Mouse (Mus musculus) forebrain, embryonic 13.5 days (tissue): ENCODE measurements around the gene Bcl11b. TPM values are rescaled to one million over a fixed set of nuclear protein-coding genes. Genes with fewer than 3 reads are reported as not detected.

ENCODE experiments used
- ATAC-seq: fragments of 200-750 bp; cut with Nextera tagmentation; 2 replicates; pipeline ENCODE4 v1.8.0; 2017
- H3K27ac ChIP-seq: fragments of 300-500 bp; sonication (generic); 2 replicates; pipeline ENCODE4 v1.5.1; 2015; ENCODE audit warnings: inconsistent platforms, mild to moderate bottlenecking, moderate library complexity
- H3K27me3 ChIP-seq: fragments of 300-500 bp; sonication (generic); 2 replicates; pipeline ENCODE4 v1.6.1; 2015; ENCODE audit warnings: mild to moderate bottlenecking, inconsistent platforms
- H3K36me3 ChIP-seq: fragments of 300-500 bp; sonication (generic); 2 replicates; pipeline ENCODE4 v1.6.1; 2015; ENCODE audit warnings: mild to moderate bottlenecking, inconsistent platforms; ENCODE audit not compliant: poor library complexity, severe bottlenecking
- H3K4me1 ChIP-seq: fragments of 300-500 bp; sonication (generic); 2 replicates; pipeline ENCODE4 v1.6.1; 2015; ENCODE audit warnings: inconsistent platforms
- H3K4me2 ChIP-seq: fragments of 300-500 bp; sonication (generic); 2 replicates; pipeline ENCODE4 v1.6.1; 2015; ENCODE audit warnings: inconsistent platforms, mild to moderate bottlenecking, moderate library complexity
- H3K4me3 ChIP-seq: fragments of 300-500 bp; sonication (generic); 2 replicates; pipeline ENCODE4 v1.5.1; 2015; ENCODE audit warnings: mild to moderate bottlenecking, inconsistent platforms
- H3K9ac ChIP-seq: fragments of 300-500 bp; sonication (generic); 2 replicates; pipeline ENCODE4 v1.6.1; 2015; ENCODE audit warnings: mild to moderate bottlenecking, inconsistent platforms
- H3K9me3 ChIP-seq: fragments of 300-500 bp; sonication (generic); replicated peaks from 2 replicates; pipeline ENCODE4 v1.6.1; 2016; ENCODE audit warnings: inconsistent platforms
- WGBS: fragments of 180-500 bp; shearing (Covaris S2); methylation state at CpG from one replicate; pipeline ENCODE4 v1.1.7; 2015; 5-methylcytosine and 5-hydroxymethylcytosine counted together
- polyA plus RNA-seq: library from polyadenylated mRNA; unstranded; fragments of >200 nt; fragmentation: Nextera tagmentation; extraction: Ambion mirVana; gene quantifications from 2 replicates; pipeline ENCODE4 v1.2.1, GENCODE M21; 2015

Bcl11b gene
- polyA plus RNA-seq, 1 experiment from 2014 or later = 61.1 TPM

DNA sequence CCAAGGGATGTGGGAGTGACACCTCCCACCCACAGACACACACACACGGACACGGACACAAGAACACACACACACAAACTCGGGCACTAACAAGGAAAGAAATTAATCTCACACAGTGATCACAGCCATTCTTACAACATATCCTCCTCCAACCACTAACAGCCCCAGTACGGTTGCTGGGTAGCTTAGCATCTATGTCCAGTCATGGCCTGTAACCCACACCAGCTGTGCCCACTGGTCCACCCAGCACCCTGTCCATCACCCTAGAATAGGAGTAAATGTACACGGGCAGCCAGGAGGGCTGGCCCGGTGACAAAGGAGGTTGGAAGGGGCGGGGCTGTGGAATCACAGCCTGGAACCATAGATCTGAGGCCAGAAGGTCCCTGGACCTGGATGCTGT, 74.5 kb downstream of the Bcl11b start:
- WGBS = 50% methylated on average over 7 of the region's 7 CpGs
- H3K36me3 ChIP-seq = no peaks in the 10 kb centered on the region
- peak overlapping the region; percentile 3; the same call in 1 of the 2 replicates for H3K4me3 ChIP-seq
- H3K27ac ChIP-seq = peak overlapping the region; percentile 93
- peak overlapping the region; percentile 41; the same call in 1 of the 2 replicates for H3K9ac ChIP-seq
- H3K9me3 ChIP-seq = no peaks in the 10 kb centered on the region
- ATAC-seq = peak; percentile 3; the same call in 1 of the 2 replicates
- H3K4me2 ChIP-seq = peak overlapping the region; percentile 57
- no peaks in the 10 kb centered on the region for H3K27me3 ChIP-seq
- H3K4me1 ChIP-seq = peaks cover 99% of the 10 kb centered on the region

- ATAC-seq = peak; percentile 71
- Histone ChIP-seq H3K9me3 (no peaks in the 10 kb centered on the region), H3K9ac (0 out of 2 replicates have a peak overlapping the region, but pooled peaks have one; percentile 41), H3K27me3 (no peaks in the 10 kb centered on the region), H3K36me3 (no peaks in the 10 kb centered on the region), H3K4me2 (peak overlapping the region; percentile 57), H3K4me1 (peaks cover 98% of the 10 kb centered on the region), H3K27ac (peak overlapping the region; percentile 93), H3K4me3 (peak overlapping the region; percentile 18)
- WGBS = 25% methylated on average over 15 of the region's 15 CpGs
These were observed 74.9 kb downstream of the Bcl11b start for GRCm38 (mm10) chr12:107928464-107928901.

DNA sequence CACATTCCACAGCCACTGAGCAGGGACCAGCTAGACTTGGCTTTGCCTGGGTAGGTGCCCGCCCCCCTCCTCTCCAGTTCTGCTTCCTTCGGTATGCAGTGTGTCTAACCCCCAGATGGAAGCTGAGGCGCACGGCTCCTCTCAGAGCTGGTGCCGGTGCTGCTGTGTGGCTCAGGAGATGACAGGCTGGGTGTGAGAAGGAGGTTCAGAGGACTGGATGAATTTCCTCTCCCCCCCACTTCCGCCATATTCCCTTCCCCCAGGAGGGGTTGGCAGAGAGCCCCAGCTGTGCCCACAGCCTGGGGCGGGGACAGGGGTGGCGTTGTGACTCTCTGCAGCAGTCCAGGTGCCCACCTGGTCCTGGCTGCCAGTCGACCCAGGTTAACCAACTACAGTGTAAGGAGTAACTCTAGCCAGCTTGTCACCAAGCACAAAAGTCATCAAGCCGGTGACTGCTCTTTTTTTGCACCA, 75.4 kb downstream of the Bcl11b start:
- H3K4me3 ChIP-seq = peak overlapping the region; percentile 18
- peak overlapping the region; percentile 93 for H3K27ac ChIP-seq
- peak; percentile 79 for ATAC-seq
- 31% methylated on average over 10 of the region's 10 CpGs for WGBS
- H3K4me1 ChIP-seq = peaks cover 98% of the 10 kb centered on the region
- H3K9ac ChIP-seq = peak overlapping the region; percentile 38
- no peaks in the 10 kb centered on the region for H3K27me3 ChIP-seq
- no peaks in the 10 kb centered on the region for H3K9me3 ChIP-seq
- peak overlapping the region; percentile 57 for H3K4me2 ChIP-seq
- H3K36me3 ChIP-seq = no peaks in the 10 kb centered on the region

- 92% methylated on average over 22 of the region's 22 CpGs for WGBS
- H3K4me3 ChIP-seq = no peak overlapping the region
These were observed 77.1 kb downstream of the Bcl11b start for GRCm38 (mm10) chr12:107926074-107926855.

GRCm38 (mm10) chr12:107924696-107925095, 78.7 kb downstream of the Bcl11b start:
- no peak for ATAC-seq
- Histone ChIP-seq H3K4me1 (peaks cover 91% of the 10 kb centered on the region), H3K9me3 (no peaks in the 10 kb centered on the region), H3K36me3 (no peaks in the 10 kb centered on the region), H3K4me3 (no peak overlapping the region), H3K9ac (no peak overlapping the region), H3K27ac (peak overlapping the region; percentile 54; the same call in 1 of the 2 replicates), H3K4me2 (no peak overlapping the region), H3K27me3 (no peaks in the 10 kb centered on the region)
- WGBS = 84% methylated on average over 4 of the region's 4 CpGs

More at GRCm38 (mm10) chr12:107926074-107926855, 77.1 kb downstream of the Bcl11b start:
- ATAC-seq = no peak
- H3K9ac ChIP-seq = no peak overlapping the region
- no peaks in the 10 kb centered on the region for H3K36me3 ChIP-seq
- H3K4me2 ChIP-seq = 0 out of 2 replicates have a peak overlapping the region, but pooled peaks have one; percentile 57
- peaks cover 92% of the 10 kb centered on the region for H3K4me1 ChIP-seq
- H3K27ac ChIP-seq = no peak overlapping the region; the same call in 1 of the 2 replicates
- no peaks in the 10 kb centered on the region for H3K27me3 ChIP-seq
- H3K9me3 ChIP-seq = no peaks in the 10 kb centered on the region

- ATAC-seq = no peak
- H3K4me2 ChIP-seq = no peak overlapping the region
- no peaks in the 10 kb centered on the region for H3K27me3 ChIP-seq
- H3K4me3 ChIP-seq = no peak overlapping the region
- H3K4me1 ChIP-seq = peaks cover 90% of the 10 kb centered on the region
- no peak overlapping the region for H3K9ac ChIP-seq
- WGBS = 79% methylated on average over 3 of the region's 3 CpGs
- H3K27ac ChIP-seq = no peak overlapping the region
- no peaks in the 10 kb centered on the region for H3K36me3 ChIP-seq
- H3K9me3 ChIP-seq = no peaks in the 10 kb centered on the region
These were observed 79.4 kb downstream of the Bcl11b start for GRCm38 (mm10) chr12:107923963-107924362.

- Histone ChIP-seq H3K9me3 (0 out of 2 replicates have a peak, but pooled peaks cover 3% of the 10 kb centered on the region), H3K27me3 (no peaks in the 10 kb centered on the region), H3K4me3 (no peak overlapping the region), H3K36me3 (peaks cover 5% of the 10 kb centered on the region), H3K4me2 (no peak overlapping the region), H3K9ac (no peak overlapping the region), H3K27ac (no peak overlapping the region), H3K4me1 (peaks cover 75% of the 10 kb centered on the region)
- no peak for ATAC-seq
- 92% methylated on average over 7 of the region's 7 CpGs for WGBS
These were observed 81.2 kb downstream of the Bcl11b start for GRCm38 (mm10) chr12:107922180-107922579.

DNA sequence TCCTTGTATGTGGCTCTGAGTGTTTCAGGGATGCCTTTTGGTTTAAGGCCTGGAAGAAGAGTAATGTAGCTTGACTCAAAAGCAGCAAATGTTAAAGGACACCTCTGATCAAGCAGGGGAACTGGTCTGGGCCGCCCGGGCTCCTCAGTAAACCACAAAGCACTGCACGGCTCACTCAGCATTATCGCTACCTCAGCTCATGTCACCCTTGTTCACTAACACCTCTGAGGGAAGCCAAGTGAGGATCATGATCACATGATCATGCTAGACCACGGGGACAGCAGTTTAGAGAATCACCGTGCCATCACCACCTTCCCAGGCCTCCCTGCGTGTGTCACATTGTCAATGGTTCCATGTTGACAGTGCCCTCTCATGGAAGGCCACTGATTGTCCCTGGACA, 81.8 kb downstream of the Bcl11b start:
- Histone ChIP-seq H3K27ac (peak overlapping the region; percentile 59; the same call in 1 of the 2 replicates), H3K4me1 (peaks cover 69% of the 10 kb centered on the region)

DNA sequence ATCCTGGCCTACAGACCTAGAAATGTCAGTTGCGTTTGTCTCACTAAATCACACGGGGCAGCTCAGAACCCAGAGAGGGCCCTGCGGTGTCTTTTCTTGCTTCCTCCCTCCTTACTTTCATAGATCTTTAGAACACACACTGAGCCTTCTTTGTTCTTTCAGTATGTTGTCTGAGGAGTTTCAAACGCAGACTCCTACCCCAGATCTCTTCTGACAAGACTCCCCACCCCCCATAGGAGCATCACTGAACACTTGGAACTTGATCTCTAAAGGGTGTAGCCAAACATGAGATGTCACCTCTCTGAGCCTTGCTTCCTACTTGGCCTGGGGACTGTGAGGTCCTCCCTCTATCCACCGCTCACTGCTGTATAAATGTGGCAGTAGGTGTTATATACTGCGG, 82.2 kb downstream of the Bcl11b start:
- ATAC-seq = no peak
- WGBS = 51% methylated on average over 6 of the region's 6 CpGs
- Histone ChIP-seq H3K27me3 (no peaks in the 10 kb centered on the region), H3K9me3 (peaks cover 12% of the 10 kb centered on the region), H3K4me3 (no peak overlapping the region), H3K4me1 (peaks cover 65% of the 10 kb centered on the region), H3K27ac (peak overlapping the region; percentile 59), H3K36me3 (peaks cover 15% of the 10 kb centered on the region), H3K4me2 (no peak overlapping the region), H3K9ac (peak overlapping the region; percentile 30; the same call in 1 of the 2 replicates)

More for the DNA sequence above, 81.8 kb downstream of the Bcl11b start:
- Histone ChIP-seq H3K9ac (0 out of 2 replicates have a peak overlapping the region, but pooled peaks have one; percentile 30), H3K4me3 (no peak overlapping the region), H3K9me3 (peaks cover 8% of the 10 kb centered on the region), H3K4me2 (no peak overlapping the region), H3K27me3 (no peaks in the 10 kb centered on the region), H3K36me3 (peaks cover 11% of the 10 kb centered on the region)
- ATAC-seq = no peak
- 81% methylated on average over 7 of the region's 7 CpGs for WGBS

- H3K27ac ChIP-seq = peak overlapping the region; percentile 59; the same call in 1 of the 2 replicates
- WGBS = 51% methylated on average over 13 of the region's 13 CpGs
- H3K27me3 ChIP-seq = no peaks in the 10 kb centered on the region
- H3K9ac ChIP-seq = peak overlapping the region; percentile 30; the same call in 1 of the 2 replicates
- H3K4me3 ChIP-seq = no peak overlapping the region
- H3K36me3 ChIP-seq = peaks cover 20% of the 10 kb centered on the region
- no peak overlapping the region for H3K4me2 ChIP-seq
- ATAC-seq = no peak
- H3K4me1 ChIP-seq = peaks cover 61% of the 10 kb centered on the region
- H3K9me3 ChIP-seq = peaks cover 16% of the 10 kb centered on the region
These were observed 82.7 kb downstream of the Bcl11b start for GRCm38 (mm10) chr12:107920716-107921115.

DNA sequence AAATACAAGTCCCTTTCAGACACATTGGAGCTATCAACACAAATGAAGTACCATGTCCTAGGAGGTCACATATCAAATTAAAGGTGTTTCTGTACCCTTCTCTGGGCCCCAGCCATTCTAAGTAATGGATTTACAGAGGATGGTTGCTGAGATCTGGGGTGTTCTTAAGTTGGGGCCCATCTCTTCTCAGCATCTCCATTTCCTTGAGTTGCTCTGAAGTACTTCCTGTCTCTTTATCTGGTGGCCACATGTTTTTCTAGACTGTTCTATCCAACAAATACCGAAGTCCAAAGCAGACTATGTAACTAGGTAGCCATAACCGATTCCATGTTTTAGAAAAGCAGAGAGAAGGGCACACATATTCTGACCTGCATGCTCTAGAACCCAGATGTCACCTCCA, 83.3 kb downstream of the Bcl11b start:
- no peak for ATAC-seq
- Histone ChIP-seq H3K4me1 (peaks cover 55% of the 10 kb centered on the region), H3K27ac (0 out of 2 replicates have a peak overlapping the region, but pooled peaks have one; percentile 59)

GRCm38 (mm10) chr12:107918779-107919178, 84.6 kb downstream of the Bcl11b start:
- Histone ChIP-seq H3K9ac (no peak overlapping the region), H3K4me3 (no peak overlapping the region), H3K4me1 (peaks cover 45% of the 10 kb centered on the region), H3K36me3 (peaks cover 37% of the 10 kb centered on the region), H3K27ac (no peak overlapping the region), H3K4me2 (no peak overlapping the region), H3K27me3 (no peaks in the 10 kb centered on the region), H3K9me3 (peaks cover 22% of the 10 kb centered on the region)
- WGBS = 96% methylated on average over 6 of the region's 6 CpGs
- no peak for ATAC-seq

More for the DNA sequence above, 83.3 kb downstream of the Bcl11b start:
- no peak overlapping the region for H3K4me3 ChIP-seq
- H3K27me3 ChIP-seq = no peaks in the 10 kb centered on the region
- H3K9ac ChIP-seq = 0 out of 2 replicates have a peak overlapping the region, but pooled peaks have one; percentile 30
- 95% methylated on average over 2 of the region's 2 CpGs for WGBS
- H3K36me3 ChIP-seq = peaks cover 26% of the 10 kb centered on the region
- H3K4me2 ChIP-seq = no peak overlapping the region
- H3K9me3 ChIP-seq = peaks cover 22% of the 10 kb centered on the region
